Mouse (Mus musculus) forebrain, postnatal 0 days (tissue): Measurements from ENCODE around the gene Bag2. TPM values are rescaled to one million over a fixed set of nuclear protein-coding genes. Genes with fewer than 3 reads are reported as not detected.

Source experiments
- ATAC-seq: fragments of 200-750 bp; cut with Nextera tagmentation; 2 replicates; pipeline ENCODE4 v1.8.0; 2017; ENCODE audit warnings: mild to moderate bottlenecking, moderate library complexity
- DNase-seq: peaks from one replicate; pipeline ENCODE4 v3.0.0-alpha.2; 2015
- H3K27ac ChIP-seq: fragments of 300-500 bp; sonication (generic); 2 replicates; pipeline ENCODE4 v1.5.1; 2014; ENCODE audit warnings: low read depth, mild to moderate bottlenecking, antibody characterized with exemption, low read length, moderate library complexity, mixed read lengths
- H3K27me3 ChIP-seq: fragments of 300-500 bp; sonication (generic); 2 replicates; pipeline ENCODE4 v1.6.1; 2014; ENCODE audit warnings: mild to moderate bottlenecking, low read length, mixed read lengths; ENCODE audit not compliant: insufficient read depth
- H3K36me3 ChIP-seq: fragments of 300-500 bp; sonication (generic); 2 replicates; pipeline ENCODE4 v1.6.1; 2014; ENCODE audit warnings: mild to moderate bottlenecking, moderate library complexity; ENCODE audit not compliant: insufficient read depth
- H3K4me1 ChIP-seq: fragments of 300-500 bp; sonication (generic); 2 replicates; pipeline ENCODE4 v1.6.1; 2014; ENCODE audit warnings: antibody characterized with exemption; ENCODE audit not compliant: insufficient read depth
- H3K4me2 ChIP-seq: fragments of 300-500 bp; sonication (generic); 2 replicates; pipeline ENCODE4 v1.6.1; 2014; ENCODE audit warnings: low read depth, mild to moderate bottlenecking, moderate library complexity
- H3K4me3 ChIP-seq: fragments of 300-500 bp; sonication (generic); 2 replicates; pipeline ENCODE4 v1.5.1; 2014; ENCODE audit warnings: low read depth, low read length, mixed read lengths
- H3K9ac ChIP-seq: fragments of 300-500 bp; sonication (generic); 2 replicates; pipeline ENCODE4 v1.6.1; 2014; ENCODE audit warnings: mild to moderate bottlenecking
- H3K9me3 ChIP-seq: fragments of 300-500 bp; sonication (generic); 2 replicates; pipeline ENCODE4 v1.6.1; 2016; ENCODE audit warnings: low read length
- CTCF ChIP-seq: sonication (generic); IDR thresholded peaks from 2 replicates; pipeline ENCODE4 v1.5.1; 2016; ENCODE audit warnings: antibody characterized with exemption, control low read depth, low read depth
- WGBS: fragments of 180-500 bp; shearing (Covaris S2); extraction: QIAGEN DNeasy Blood & Tissue Kit; methylation state at CpG from one replicate; pipeline ENCODE4 v1.1.7; 2014; 5-methylcytosine and 5-hydroxymethylcytosine counted together
- polyA plus RNA-seq: library from polyadenylated mRNA; unstranded; fragments of >200 nt; fragmentation: Nextera tagmentation; extraction: Ambion mirVana; gene quantifications from 2 replicates; pipeline ENCODE4 v1.2.1, GENCODE M21; 2015
- total RNA-seq: library from RNA; depleted of rRNA; stranded (reverse); fragments of >200 nt; gene quantifications from 2 replicates; pipeline ENCODE4 v1.2.3, GENCODE M21; 2014; rRNA removed

The Bag2 gene
- 26.5 and 33.1 TPM in 2 replicates for total RNA-seq
- polyA plus RNA-seq: 27.6 and 29.0 TPM in 2 replicates

GRCm38 (mm10) chr1:33757491-33758041, at the start of gene Bag2:
Gene Bag2, minus strand, starts transcription at chr1:33757795.
- 0 out of 2 replicates have a peak within 1 kb of the TSS, but pooled peaks have one; percentile 45 for H3K27ac ChIP-seq
- WGBS: 6% methylated on average over 50 of the region's 61 CpGs
- peak; percentile 90 for ATAC-seq

GRCm38 (mm10) chr1:33803323-33803722, 45.7 kb upstream of the Bag2 start:
- Histone ChIP-seq H3K9me3 (no peaks in the 10 kb centered on the region), H3K36me3 (peaks cover 55% of the 10 kb centered on the region), H3K9ac (no peak overlapping the region), H3K27me3 (no peaks in the 10 kb centered on the region), H3K4me2 (no peak overlapping the region), H3K27ac (no peak overlapping the region), H3K4me3 (no peak overlapping the region), H3K4me1 (no peaks in the 10 kb centered on the region)
- WGBS: 98% methylated on average over 2 of the region's 2 CpGs
- no peak for ATAC-seq
- no peak for TF ChIP-seq CTCF
- DNase-seq: no peak

More at GRCm38 (mm10) chr1:33757491-33758041, at the start of gene Bag2:
- H3K36me3 ChIP-seq: peaks cover 10% of the 10 kb centered on the region; the same call in 1 of the 2 replicates
- peak within 1 kb of the TSS; percentile 67 for H3K4me3 ChIP-seq
- no peaks in the 10 kb centered on the region for H3K9me3 ChIP-seq
- peak; percentile 62 for DNase-seq
- H3K27me3 ChIP-seq: no peaks in the 10 kb centered on the region
- peak within 1 kb of the TSS; percentile 96 for H3K4me2 ChIP-seq
- peaks cover 7% of the 10 kb centered on the region; the same call in 1 of the 2 replicates for H3K4me1 ChIP-seq
- H3K9ac ChIP-seq: peak within 1 kb of the TSS; percentile 71
- no peak for TF ChIP-seq CTCF

- ATAC-seq (no peak), DNase-seq (no peak)
- Histone ChIP-seq H3K9ac (no peak overlapping the region), H3K27ac (no peak overlapping the region), H3K36me3 (peaks cover 48% of the 10 kb centered on the region), H3K4me1 (no peaks in the 10 kb centered on the region), H3K4me2 (no peak overlapping the region), H3K4me3 (no peak overlapping the region), H3K9me3 (no peaks in the 10 kb centered on the region), H3K27me3 (no peaks in the 10 kb centered on the region)
- no peak for TF ChIP-seq CTCF
- 86% methylated on average over 3 of the region's 3 CpGs for WGBS
Measured at GRCm38 (mm10) chr1:33799620-33800019, 42.0 kb upstream of the Bag2 start.

- ATAC-seq (no peak), DNase-seq (no peak)
- Histone ChIP-seq H3K27me3 (no peaks in the 10 kb centered on the region), H3K4me1 (no peaks in the 10 kb centered on the region), H3K4me2 (no peak overlapping the region), H3K4me3 (no peak overlapping the region), H3K27ac (no peak overlapping the region), H3K9me3 (no peaks in the 10 kb centered on the region), H3K36me3 (peaks cover 7% of the 10 kb centered on the region; the same call in 1 of the 2 replicates), H3K9ac (no peak overlapping the region)
- WGBS: 50% methylated on average over 3 of the region's 3 CpGs
- no peak for TF ChIP-seq CTCF
Measured at GRCm38 (mm10) chr1:33788493-33788892, 30.9 kb upstream of the Bag2 start.

GRCm38 (mm10) chr1:33788072-33788471, 30.5 kb upstream of the Bag2 start:
- WGBS: 83% methylated on average over 5 of the region's 5 CpGs
- TF ChIP-seq CTCF: no peak
- Histone ChIP-seq H3K27ac (no peak overlapping the region), H3K4me2 (no peak overlapping the region), H3K4me1 (no peaks in the 10 kb centered on the region), H3K4me3 (no peak overlapping the region), H3K36me3 (peaks cover 10% of the 10 kb centered on the region; the same call in 1 of the 2 replicates), H3K27me3 (no peaks in the 10 kb centered on the region), H3K9ac (no peak overlapping the region), H3K9me3 (no peaks in the 10 kb centered on the region)
- ATAC-seq (no peak), DNase-seq (no peak)

GRCm38 (mm10) chr1:33784561-33784960, 27.0 kb upstream of the Bag2 start:
- Histone ChIP-seq H3K9me3 (no peaks in the 10 kb centered on the region), H3K27me3 (no peaks in the 10 kb centered on the region), H3K27ac (no peak overlapping the region), H3K4me2 (no peak overlapping the region), H3K4me1 (no peaks in the 10 kb centered on the region), H3K36me3 (peaks cover 19% of the 10 kb centered on the region; the same call in 1 of the 2 replicates), H3K9ac (no peak overlapping the region), H3K4me3 (no peak overlapping the region)
- no peak for TF ChIP-seq CTCF
- 96% methylated on average over 5 of the region's 5 CpGs for WGBS
- no peak for ATAC-seq
- DNase-seq: no peak

GRCm38 (mm10) chr1:33776175-33776611, 18.6 kb upstream of the Bag2 start:
- Histone ChIP-seq H3K9me3 (no peaks in the 10 kb centered on the region), H3K36me3 (peaks cover 29% of the 10 kb centered on the region), H3K27ac (no peak overlapping the region), H3K27me3 (no peaks in the 10 kb centered on the region), H3K9ac (no peak overlapping the region), H3K4me2 (no peak overlapping the region), H3K4me1 (no peaks in the 10 kb centered on the region), H3K4me3 (no peak overlapping the region)
- no peak for TF ChIP-seq CTCF
- peak; percentile 64 for ATAC-seq
- peak; percentile 22 for DNase-seq
- WGBS: 77% methylated on average over 14 of the region's 14 CpGs
